9 mouse cellular contexts compared by ENCODE assay signal in the genomic region with DNA sequence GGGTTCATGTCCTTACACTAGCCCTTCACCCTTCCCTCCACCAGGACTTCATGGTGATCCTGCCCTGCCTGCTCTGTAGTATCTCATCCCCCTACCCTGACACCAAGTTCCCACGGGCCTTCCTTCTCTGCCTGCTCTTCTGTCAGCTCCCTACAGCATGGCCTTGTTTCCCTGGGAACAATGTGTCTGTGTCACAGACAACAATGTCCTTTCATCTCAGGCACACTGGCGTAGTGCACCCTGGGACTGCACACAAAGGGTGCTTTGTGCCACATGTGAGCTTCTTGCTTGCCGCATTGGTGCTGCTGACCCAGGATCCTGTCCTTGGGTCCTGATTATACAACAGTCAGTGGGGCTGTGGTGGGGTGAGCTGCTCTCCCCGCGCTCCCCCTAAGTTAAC. TPM values are rescaled to one million over a fixed set of nuclear protein-coding genes. Genes with fewer than 3 reads are reported as not detected.
DNase-seq lines count a peak whose midpoint lies in the region; ATAC-seq lines count a peak whose summit lies in the region.
"Had no signal": no experiment of that assay in that cellular context is flagged by ENCODE, and none has a peak within 500 bp of the region (broad histone marks: within the 10 kb centered on the region; RNA-seq: fewer than 3 reads in every experiment).

No protein-coding gene starts in this region.

- no peak overlapping the region for H3K4me2 ChIP-seq in heart, embryonic 13.5 days
- H3K4me2 ChIP-seq in hindbrain, embryonic 16.5 days (ENCODE audit: low read length) = no peak overlapping the region
- peak overlapping the region; percentile 35; the same call in 1 of the 2 replicates for H3K4me2 ChIP-seq in neural tube, embryonic 12.5 days (replicated peaks)

- H3K36me3 ChIP-seq in heart, embryonic 13.5 days = peaks cover 53% of the 10 kb centered on the region
- H3K36me3 ChIP-seq in hindbrain, embryonic 16.5 days (ENCODE audit: control insufficient read depth, insufficient read depth, low read length) = peaks cover 15% of the 10 kb centered on the region
- peaks cover 26% of the 10 kb centered on the region for H3K36me3 ChIP-seq in neural tube, embryonic 12.5 days

- peak overlapping the region; percentile 37 for H3K9ac ChIP-seq in heart, embryonic 13.5 days
- H3K9ac ChIP-seq in hindbrain, embryonic 16.5 days (ENCODE audit: low read depth, low read length) = no peak overlapping the region
- no peak overlapping the region for H3K9ac ChIP-seq in neural tube, embryonic 12.5 days

- no peaks in the 10 kb centered on the region for H3K27me3 ChIP-seq in heart, embryonic 13.5 days (replicated peaks)
- no peaks in the 10 kb centered on the region for H3K27me3 ChIP-seq in hindbrain, embryonic 16.5 days (replicated peaks; ENCODE audit: control insufficient read depth, insufficient read depth, low read length)
- H3K27me3 ChIP-seq in neural tube, embryonic 12.5 days (replicated peaks) = no peaks in the 10 kb centered on the region

- WGBS in heart, embryonic 13.5 days = 62% methylated on average over 5 of the region's 5 CpGs
- WGBS in hindbrain, embryonic 16.5 days = 14% methylated on average over 5 of the region's 5 CpGs
- WGBS in neural tube, embryonic 12.5 days = 20% methylated on average over 5 of the region's 5 CpGs

- no peak overlapping the region for H3K27ac ChIP-seq in heart, embryonic 13.5 days (replicated peaks)
- H3K27ac ChIP-seq in hindbrain, embryonic 16.5 days (ENCODE audit: low read depth, low read length) = peak overlapping the region; percentile 3; the same call in 1 of the 2 replicates
- H3K27ac ChIP-seq in neural tube, embryonic 12.5 days = peak overlapping the region; percentile 48
- H3K27ac ChIP-seq: kidney, postnatal 0 days had no signal

- no peak overlapping the region for H3K4me3 ChIP-seq in heart, embryonic 13.5 days
- no peak overlapping the region for H3K4me3 ChIP-seq in hindbrain, embryonic 16.5 days (ENCODE audit: low read length)
- no peak overlapping the region for H3K4me3 ChIP-seq in neural tube, embryonic 12.5 days

- no peak for ATAC-seq in heart, embryonic 13.5 days (ENCODE audit: extremely low read depth, insufficient number of reproducible peaks, low FRiP score, low TSS enrichment)
- peak; percentile 83 for ATAC-seq in hindbrain, embryonic 16.5 days
- ATAC-seq in neural tube, embryonic 12.5 days (ENCODE audit: low FRiP score, low read depth) = peak; percentile 84

- peaks cover 25% of the 10 kb centered on the region for H3K4me1 ChIP-seq in heart, embryonic 13.5 days
- peaks cover 12% of the 10 kb centered on the region for H3K4me1 ChIP-seq in hindbrain, embryonic 16.5 days (ENCODE audit: control insufficient read depth, insufficient read depth, low read depth, low read length)
- H3K4me1 ChIP-seq in neural tube, embryonic 12.5 days = peaks cover 54% of the 10 kb centered on the region

- intact Hi-C loops in heart, postnatal 14 days (cut with DNase I) = no loop called here

- H3K9me3 ChIP-seq in heart, embryonic 13.5 days = no peaks in the 10 kb centered on the region
- H3K9me3 ChIP-seq in hindbrain, embryonic 16.5 days (ENCODE audit: control insufficient read depth, low read length) = no peaks in the 10 kb centered on the region
- no peaks in the 10 kb centered on the region for H3K9me3 ChIP-seq in neural tube, embryonic 12.5 days

- no peak for DNase-seq in heart, postnatal 14 days
- peak; percentile 47 for DNase-seq in embryo, embryonic 9.5 days (ENCODE audit: extremely low spot score)
- DNase-seq in adrenal gland, postnatal 4 days (ENCODE audit: low spot score in 2 of 2) = no peak
- no peak for DNase-seq in kidney, postnatal 10 days
- DNase-seq in right cerebral cortex, postnatal 25 days = no peak

RNA-seq across cellular contexts. Expression of gene Dpm2, which starts 11.1 kb away (rescaled TPM):
- polyA plus RNA-seq in heart, embryonic 13.5 days (2015; fragmentation: Nextera tagmentation; extraction: Ambion mirVana) = 72.9 and 81.4 TPM in 2 replicates
- 10 to 100 TPM; 21.4 to 22.7 TPM for total RNA-seq in heart, postnatal 14 days (2021)
- polyA plus RNA-seq in hindbrain, embryonic 16.5 days (2015; fragmentation: Nextera tagmentation; extraction: Ambion mirVana) = 142 and 150 TPM in 2 replicates
- polyA plus RNA-seq in neural tube, embryonic 12.5 days (2016; fragmentation: Nextera tagmentation; extraction: Ambion mirVana) = 121 and 124 TPM in 2 replicates
- 10 to 100 TPM; 61.9 to 64.5 TPM for total RNA-seq in adrenal gland, postnatal 4 days (2021)

RNA-seq across cellular contexts. Expression of gene Pip5kl1, which starts 15.0 kb away (rescaled TPM):
- 0.36 TPM in 1 of 2 replicates, not detected in the other for polyA plus RNA-seq in heart, embryonic 13.5 days (2015; fragmentation: Nextera tagmentation; extraction: Ambion mirVana)
- not detected for total RNA-seq in heart, postnatal 14 days (2021)
- polyA plus RNA-seq in hindbrain, embryonic 16.5 days (2015; fragmentation: Nextera tagmentation; extraction: Ambion mirVana) = 16.9 and 20.4 TPM in 2 replicates
- 3.9 and 4.0 TPM in 2 replicates for polyA plus RNA-seq in neural tube, embryonic 12.5 days (2016; fragmentation: Nextera tagmentation; extraction: Ambion mirVana)
- total RNA-seq in adrenal gland, postnatal 4 days (2021) = under 1 TPM; 0.31 to 0.73 TPM

RNA-seq across cellular contexts. Expression of gene 9430097D07Rik, which starts 15.9 kb away (rescaled TPM):
- polyA plus RNA-seq in heart, embryonic 13.5 days (2015; fragmentation: Nextera tagmentation; extraction: Ambion mirVana) = 0.21 TPM in 1 of 2 replicates, not detected in the other
- total RNA-seq in heart, postnatal 14 days (2021) = not detected
- 0.72 and 1.6 TPM in 2 replicates for polyA plus RNA-seq in hindbrain, embryonic 16.5 days (2015; fragmentation: Nextera tagmentation; extraction: Ambion mirVana)
- 0.25 and 0.69 TPM in 2 replicates for polyA plus RNA-seq in neural tube, embryonic 12.5 days (2016; fragmentation: Nextera tagmentation; extraction: Ambion mirVana)
- total RNA-seq in adrenal gland, postnatal 4 days (2021) = not detected

RNA-seq across cellular contexts. Expression of gene Fam102a, which starts 24.4 kb away (rescaled TPM):
- polyA plus RNA-seq in heart, embryonic 13.5 days (2015; fragmentation: Nextera tagmentation; extraction: Ambion mirVana) = 5.4 and 5.7 TPM in 2 replicates
- 1 to 10 TPM; 8.6 to 9.7 TPM for total RNA-seq in heart, postnatal 14 days (2021)
- polyA plus RNA-seq in hindbrain, embryonic 16.5 days (2015; fragmentation: Nextera tagmentation; extraction: Ambion mirVana) = 7.3 and 7.9 TPM in 2 replicates
- 11.5 and 14.4 TPM in 2 replicates for polyA plus RNA-seq in neural tube, embryonic 12.5 days (2016; fragmentation: Nextera tagmentation; extraction: Ambion mirVana)
- 10 to 100 TPM; 36.6 to 38.0 TPM for total RNA-seq in adrenal gland, postnatal 4 days (2021)

RNA-seq across cellular contexts. Expression of gene St6galnac4, which starts 27.3 kb away (rescaled TPM):
- polyA plus RNA-seq in heart, embryonic 13.5 days (2015; fragmentation: Nextera tagmentation; extraction: Ambion mirVana) = 37.6 and 38.7 TPM in 2 replicates
- 10 to 100 TPM; 22.8 to 23.6 TPM for total RNA-seq in heart, postnatal 14 days (2021)
- polyA plus RNA-seq in hindbrain, embryonic 16.5 days (2015; fragmentation: Nextera tagmentation; extraction: Ambion mirVana) = 49.6 and 54.3 TPM in 2 replicates
- polyA plus RNA-seq in neural tube, embryonic 12.5 days (2016; fragmentation: Nextera tagmentation; extraction: Ambion mirVana) = 20.4 and 21.4 TPM in 2 replicates
- 10 to 100 TPM; 16.4 to 19.4 TPM for total RNA-seq in adrenal gland, postnatal 4 days (2021)
